Mouse (Mus musculus): ENCODE results near the gene Rufy2.

Gene Rufy2

GRCm38 (mm10) chr10:62980039-62980954 is at the start of gene Rufy2:
Gene Rufy2, plus strand, starts transcription at chr10:62980223.
- peak; percentile 55 to 68 for DNase-seq (ENCODE audit: low spot score in 2 of 2)

GRCm38 (mm10) chr10:62932381-62932780 is 47.6 kb upstream of the Rufy2 start:
- no peak for DNase-seq (ENCODE audit: low spot score in 2 of 2)

DNA sequence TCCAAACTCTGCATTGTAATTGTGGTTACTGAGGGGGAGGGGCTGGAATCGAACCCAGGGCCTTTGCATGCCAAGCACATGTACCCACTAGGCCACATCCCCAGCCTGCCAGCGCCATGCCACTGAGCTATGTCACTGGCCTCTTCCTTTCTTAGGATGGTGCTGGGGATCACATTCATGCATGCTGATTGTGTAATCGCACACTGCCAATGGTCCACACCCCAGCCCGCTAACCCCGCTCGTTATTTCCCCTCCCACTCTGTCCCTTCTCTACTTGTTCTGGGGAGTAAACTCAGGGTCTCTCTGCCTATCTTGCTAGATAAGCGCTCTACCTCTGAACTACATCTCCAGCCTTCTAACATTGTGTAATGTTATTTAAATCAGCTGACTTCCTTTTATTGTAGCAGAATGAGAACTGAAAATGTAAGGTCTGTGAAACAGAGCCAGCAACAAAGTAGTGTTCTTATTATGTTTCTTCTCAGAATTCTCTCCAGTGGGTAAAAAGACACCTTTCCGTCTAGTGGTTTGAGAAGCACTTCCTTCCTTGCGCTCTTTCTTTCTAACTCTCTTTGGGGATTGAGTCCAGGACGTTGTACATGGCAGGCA is 34.9 kb upstream of the Rufy2 start:
- no peak for DNase-seq (ENCODE audit: low spot score in 2 of 2)

- DNase-seq (ENCODE audit: low spot score in 2 of 2), result peak; percentile 54 to 60
Measured at GRCm38 (mm10) chr10:62946738-62947471, 33.1 kb upstream of the Rufy2 start, which contains the start of gene Dna2. Gene Dna2, plus strand, starts transcription at chr10:62947026.

- no peak for DNase-seq (ENCODE audit: low spot score in 2 of 2)
Measured at GRCm38 (mm10) chr10:62948551-62948950, 31.5 kb upstream of the Rufy2 start.

- DNase-seq (ENCODE audit: low spot score in 2 of 2), result no peak
Measured at GRCm38 (mm10) chr10:62963956-62964355, 16.1 kb upstream of the Rufy2 start.

DNA sequence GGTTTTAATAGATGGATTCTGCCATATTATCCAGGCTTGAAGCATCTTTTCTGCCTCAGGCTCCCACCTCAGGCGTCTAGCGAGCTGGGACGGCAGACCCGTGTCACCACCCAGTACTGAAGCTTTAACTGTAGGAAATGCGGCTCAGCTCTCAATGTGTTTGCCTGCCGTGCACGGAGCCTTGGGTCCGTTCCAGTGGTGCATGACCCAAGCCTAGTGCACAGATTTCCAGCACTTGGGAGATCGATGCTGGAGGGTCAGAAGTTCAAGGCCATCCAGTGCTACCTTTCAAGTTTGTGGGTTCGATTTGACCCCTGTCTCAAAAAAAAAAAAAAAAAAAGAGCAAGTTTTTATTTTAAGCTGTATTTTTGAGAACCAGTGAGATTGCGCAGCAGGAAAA is 14.2 kb upstream of the Rufy2 start:
- DNase-seq (ENCODE audit: low spot score in 2 of 2), result no peak

- no peak for DNase-seq (ENCODE audit: low spot score in 2 of 2)
Measured at GRCm38 (mm10) chr10:62966291-62966690, 13.7 kb upstream of the Rufy2 start.

- no peak for DNase-seq (ENCODE audit: low spot score in 2 of 2)
Measured at GRCm38 (mm10) chr10:62971821-62972220, 8.2 kb upstream of the Rufy2 start.

DNA sequence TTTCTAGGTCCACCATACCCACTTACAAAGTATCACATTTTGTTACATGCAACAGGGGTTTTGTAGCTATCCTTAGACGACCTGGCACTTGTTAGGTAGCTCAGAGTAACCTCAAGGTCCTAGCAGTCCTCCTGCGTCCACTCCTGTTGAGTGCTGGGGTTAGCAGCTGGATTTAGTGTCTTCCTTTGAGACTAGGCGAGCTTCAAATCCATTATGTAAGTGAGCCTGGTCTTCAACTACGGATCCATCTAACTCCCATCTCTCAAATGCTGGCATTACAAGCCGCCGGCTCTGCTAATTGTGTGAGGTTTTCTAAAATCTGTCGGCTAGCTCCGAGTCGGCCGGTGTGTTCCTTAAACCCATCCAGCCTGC is 370 bp upstream of the Rufy2 start:
- no peak for DNase-seq (ENCODE audit: low spot score in 2 of 2)

- DNase-seq (ENCODE audit: low spot score in 2 of 2), result no peak
Measured at GRCm38 (mm10) chr10:62984072-62984471, 4.0 kb downstream of the Rufy2 start.

DNA sequence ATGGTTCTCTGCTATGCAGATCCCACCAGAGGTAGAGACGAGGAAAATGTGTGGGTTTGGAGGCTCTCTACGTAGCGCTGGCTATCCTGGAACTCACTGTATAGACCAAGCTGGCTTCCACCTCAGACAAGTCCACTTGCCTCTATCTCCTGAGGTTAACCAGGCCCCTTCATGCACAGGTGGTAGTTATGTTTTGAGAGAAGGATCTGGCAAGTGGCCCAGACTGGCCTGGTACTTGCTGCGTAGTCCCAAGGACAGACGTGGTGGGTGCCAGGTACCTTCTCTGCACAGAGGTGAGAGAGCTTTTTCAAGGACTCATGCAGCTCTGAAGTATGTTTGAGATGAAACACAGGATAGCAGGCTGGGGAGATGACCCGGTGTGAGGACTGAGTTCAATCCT is 4.5 kb downstream of the Rufy2 start:
- no peak for DNase-seq (ENCODE audit: low spot score in 2 of 2)

- no peak for DNase-seq (ENCODE audit: low spot score in 2 of 2)
Measured at GRCm38 (mm10) chr10:62987341-62987740, 7.3 kb downstream of the Rufy2 start.

DNA sequence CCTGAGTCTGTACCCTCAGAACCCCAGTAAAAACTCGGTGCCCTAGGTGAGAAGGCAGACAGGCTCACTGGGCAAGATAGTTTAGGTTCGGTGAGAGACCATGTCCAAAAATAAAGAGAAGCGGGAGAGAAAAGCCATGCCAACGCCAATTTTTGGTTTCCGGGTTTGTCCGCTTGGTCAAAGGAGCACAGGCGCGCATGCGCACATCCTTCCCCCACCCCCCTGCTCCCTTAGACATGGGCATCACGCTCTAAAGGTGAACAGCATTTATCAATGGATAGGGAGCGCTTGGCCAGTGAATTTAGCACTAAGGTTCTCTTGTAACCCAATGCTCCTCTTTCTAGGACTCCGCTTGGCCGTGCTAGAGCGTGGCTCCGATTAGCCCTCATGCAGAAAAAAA is 10.6 kb downstream of the Rufy2 start:
- no peak for DNase-seq (ENCODE audit: low spot score in 2 of 2)

DNA sequence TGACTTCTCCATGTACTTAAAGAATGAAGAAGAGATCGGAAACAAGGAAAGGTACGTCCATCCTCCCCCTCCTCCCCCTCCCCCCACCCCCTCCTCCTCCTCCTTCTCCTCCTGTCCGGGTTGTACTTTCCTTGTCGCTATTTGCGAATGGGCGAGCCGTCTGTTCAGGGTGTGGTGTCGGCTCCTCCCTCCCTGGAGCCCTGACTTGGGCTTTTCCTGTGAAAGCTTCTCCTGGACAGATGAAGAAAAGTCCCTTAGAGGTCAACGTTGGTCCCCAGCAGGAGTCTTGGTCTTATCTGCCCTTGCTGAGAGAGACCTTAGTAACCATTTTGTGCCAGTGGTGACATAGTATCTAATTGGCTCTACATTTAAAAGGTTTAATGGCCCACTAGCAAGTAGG is 14.0 kb downstream of the Rufy2 start:
- no peak for DNase-seq (ENCODE audit: low spot score in 2 of 2)

DNA sequence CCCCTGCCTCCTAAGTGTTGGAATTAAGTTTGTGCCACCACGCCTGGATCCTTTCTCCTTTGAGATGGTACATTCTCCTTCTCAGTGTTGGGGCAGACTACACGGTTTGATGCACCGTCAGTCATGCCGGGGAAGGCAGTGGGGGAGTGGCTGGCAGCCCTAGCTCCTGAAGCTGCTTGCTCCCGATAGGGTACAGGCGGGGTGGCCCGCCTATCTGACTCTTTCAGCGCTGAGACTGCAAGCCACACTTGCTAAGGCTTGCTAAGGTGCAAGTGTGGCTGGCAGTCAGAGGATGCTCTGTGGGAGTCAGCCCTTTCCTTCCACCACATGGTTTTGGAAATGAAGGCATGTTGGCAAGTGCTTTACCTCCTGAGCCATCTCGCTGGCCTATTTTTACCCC is 20.6 kb downstream of the Rufy2 start:
- no peak for DNase-seq (ENCODE audit: low spot score in 2 of 2)

DNA sequence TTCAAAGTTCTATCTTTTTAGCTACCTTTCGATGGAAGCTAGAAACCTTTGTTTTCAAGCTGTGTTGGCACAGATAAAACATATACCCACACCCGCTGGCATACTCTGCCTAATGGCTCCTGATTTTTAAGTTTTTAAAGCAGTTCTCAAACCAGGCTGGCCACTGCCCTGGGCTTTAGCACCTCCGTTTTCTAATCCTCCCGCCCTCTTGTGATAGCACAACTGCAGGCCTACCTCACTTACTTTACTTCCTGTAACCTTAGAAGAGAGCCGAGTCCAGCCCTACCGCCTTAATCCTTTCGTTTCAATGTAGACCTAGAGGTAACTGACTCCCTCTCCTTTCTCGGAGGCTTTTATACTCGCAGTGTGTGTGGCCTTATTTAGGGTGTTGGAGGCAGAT is 23.2 kb downstream of the Rufy2 start:
- no peak for DNase-seq (ENCODE audit: low spot score in 2 of 2)

- no peak for DNase-seq (ENCODE audit: low spot score in 2 of 2)
Measured at GRCm38 (mm10) chr10:63004556-63004955, 24.5 kb downstream of the Rufy2 start.

DNA sequence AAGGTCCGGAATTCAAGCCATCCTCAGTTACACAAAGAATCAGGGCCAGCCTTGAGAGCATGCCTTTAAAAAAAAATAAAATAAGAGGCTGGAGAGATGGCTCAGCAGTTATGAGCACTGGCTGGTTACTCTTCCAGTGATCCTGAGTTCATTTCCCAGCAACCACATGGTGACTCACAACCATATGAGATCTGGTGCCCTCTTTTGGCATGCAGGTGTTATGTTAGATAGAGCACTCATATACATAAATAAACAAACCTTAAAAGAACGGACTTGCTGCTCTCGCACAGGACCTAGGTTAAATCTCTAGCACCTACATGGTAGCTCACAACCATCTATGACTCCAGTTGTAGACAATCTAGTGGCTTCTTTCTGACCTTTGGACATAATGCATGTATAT is 28.2 kb downstream of the Rufy2 start:
- DNase-seq (ENCODE audit: low spot score in 2 of 2), result no peak

DNA sequence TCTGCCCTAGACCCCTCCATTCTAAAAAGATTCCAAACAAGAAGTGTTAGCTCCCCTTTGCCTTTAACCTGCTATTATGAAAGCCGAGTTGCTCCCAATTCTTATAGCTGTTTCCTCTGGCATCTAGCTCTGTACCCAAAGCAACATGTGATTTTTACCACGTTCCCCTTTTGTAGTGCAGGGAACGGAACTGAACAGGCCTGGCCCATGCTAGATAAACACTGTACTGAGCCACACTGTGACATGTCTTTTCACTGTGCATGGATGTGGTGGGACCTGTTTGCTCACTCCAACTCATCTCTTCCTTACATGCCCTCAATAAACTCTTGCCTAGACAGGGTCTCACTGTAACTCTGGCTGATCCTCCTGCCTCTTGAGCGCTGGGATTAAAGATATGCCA is 30.2 kb downstream of the Rufy2 start:
- DNase-seq (ENCODE audit: low spot score in 2 of 2), result no peak

GRCm38 (mm10) chr10:63011556-63011955 is 31.5 kb downstream of the Rufy2 start:
- no peak for DNase-seq (ENCODE audit: low spot score in 2 of 2)

- no peak for DNase-seq (ENCODE audit: low spot score in 2 of 2)
Measured at GRCm38 (mm10) chr10:63013476-63013875, 33.5 kb downstream of the Rufy2 start.

DNA sequence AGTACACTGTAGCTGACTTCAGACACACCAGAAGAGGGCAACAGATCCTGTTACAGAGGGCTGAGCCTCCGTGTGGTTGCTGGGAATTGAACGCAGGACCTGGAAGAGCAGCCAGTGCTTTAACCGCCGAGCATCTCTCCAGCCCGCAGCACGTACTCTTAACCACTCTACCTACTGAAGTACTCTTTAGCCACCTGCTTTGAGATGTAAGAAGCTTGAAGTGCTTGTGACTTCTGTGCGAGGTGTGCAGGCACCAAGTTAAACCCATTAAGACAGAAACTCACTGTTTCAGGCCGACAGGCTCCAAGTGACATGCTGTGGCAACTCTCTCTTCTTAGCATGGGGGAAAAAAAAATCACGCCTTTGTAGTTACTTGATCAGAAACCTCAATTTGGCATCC is 34.1 kb downstream of the Rufy2 start:
- DNase-seq (ENCODE audit: low spot score in 2 of 2), result no peak

All from urinary bladder, adult 18-20 months (tissue).